Mouse (Mus musculus): ENCODE data around the gene Fam186b. TPM values are rescaled to one million over a fixed set of nuclear protein-coding genes. Genes with fewer than 3 reads are reported as not detected.
"Not testable (repeated sequence)": the region's sequence is repeated elsewhere in the genome, so short reads cannot be mapped to it uniquely, and the experiment has no call there.

Gene Fam186b
- polyA plus RNA-seq, 1 experiment from 2014 or later = 0.74 TPM

DNA sequence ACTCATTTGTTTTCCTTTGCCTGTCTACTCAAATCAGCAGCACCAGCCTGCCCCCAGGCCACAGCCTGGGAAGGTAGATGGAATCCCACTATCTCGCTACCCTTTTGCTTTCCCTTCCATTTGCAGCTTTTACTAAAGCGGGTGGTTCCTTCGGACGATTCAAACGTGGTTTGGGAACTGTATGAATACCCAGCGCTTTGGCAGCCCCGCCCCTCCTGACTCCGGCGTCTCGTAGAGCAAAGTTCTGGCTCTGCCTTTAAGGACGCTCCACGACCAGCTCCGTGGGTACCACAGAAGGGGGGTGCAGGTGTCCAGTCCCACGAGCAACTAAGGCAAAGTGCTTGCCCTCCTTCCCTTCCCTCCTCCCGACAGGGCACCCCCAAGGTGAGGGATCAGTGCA is 44.6 kb downstream of the Fam186b start:
- ATAC-seq (ENCODE audit: low FRiP score, low TSS enrichment); H3K4me1 ChIP-seq (ENCODE audit: control insufficient read depth, insufficient read depth, low read length); H3K27ac ChIP-seq (replicated peaks; ENCODE audit: low read depth, low read length); H3K9me3 ChIP-seq (ENCODE audit: control insufficient read depth, low read length); H3K27me3 ChIP-seq (ENCODE audit: control insufficient read depth, insufficient read depth, low read length): not testable (repeated sequence)
- DNase-seq = peak; percentile 17
- WGBS = under 1% methylated on average over 14 of the region's 15 CpGs
- H3K36me3 ChIP-seq (ENCODE audit: control insufficient read depth, insufficient read depth, low read length) = peaks cover 34% of the 10 kb centered on the region
- H3K9ac ChIP-seq (replicated peaks; ENCODE audit: low read length) = peak overlapping the region; percentile 54
- peak overlapping the region; percentile 56 for H3K4me3 ChIP-seq (replicated peaks; ENCODE audit: low read depth, low read length)
- peak overlapping the region; percentile 75 for H3K4me2 ChIP-seq (ENCODE audit: low read length)

DNA sequence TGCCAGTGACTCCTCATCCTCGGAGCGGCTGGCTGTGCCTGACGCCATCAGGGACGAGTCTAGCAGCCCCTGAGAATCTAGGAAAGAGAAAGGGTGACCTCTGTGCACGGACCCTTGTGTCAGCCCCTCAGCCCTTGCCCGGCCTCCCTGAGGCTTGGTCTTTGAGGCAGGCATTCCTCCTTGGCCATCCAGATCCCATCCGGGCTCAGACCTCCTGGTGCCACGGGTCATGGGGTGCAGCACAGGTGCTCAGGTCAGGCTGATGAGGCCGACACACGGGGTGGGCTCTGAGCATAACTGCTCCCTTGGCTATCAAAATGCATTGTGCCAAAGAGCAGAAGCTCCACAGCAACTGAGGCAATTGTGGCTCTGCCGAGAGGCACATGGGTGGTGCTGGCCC is 45.8 kb downstream of the Fam186b start:
- Histone ChIP-seq H3K27ac (replicated peaks; ENCODE audit: low read depth, low read length) (no peak overlapping the region), H3K9me3 (ENCODE audit: control insufficient read depth, low read length) (no peaks in the 10 kb centered on the region), H3K4me1 (ENCODE audit: control insufficient read depth, insufficient read depth, low read length) (peaks cover 7% of the 10 kb centered on the region), H3K9ac (replicated peaks; ENCODE audit: low read length) (no peak overlapping the region), H3K36me3 (ENCODE audit: control insufficient read depth, insufficient read depth, low read length) (peaks cover 46% of the 10 kb centered on the region), H3K27me3 (ENCODE audit: control insufficient read depth, insufficient read depth, low read length) (no peaks in the 10 kb centered on the region), H3K4me2 (ENCODE audit: low read length) (no peak overlapping the region), H3K4me3 (replicated peaks; ENCODE audit: low read depth, low read length) (no peak overlapping the region)
- DNase-seq (no peak), ATAC-seq (ENCODE audit: low FRiP score, low TSS enrichment) (no peak)
- 92% methylated on average over 10 of the region's 11 CpGs for WGBS

DNA sequence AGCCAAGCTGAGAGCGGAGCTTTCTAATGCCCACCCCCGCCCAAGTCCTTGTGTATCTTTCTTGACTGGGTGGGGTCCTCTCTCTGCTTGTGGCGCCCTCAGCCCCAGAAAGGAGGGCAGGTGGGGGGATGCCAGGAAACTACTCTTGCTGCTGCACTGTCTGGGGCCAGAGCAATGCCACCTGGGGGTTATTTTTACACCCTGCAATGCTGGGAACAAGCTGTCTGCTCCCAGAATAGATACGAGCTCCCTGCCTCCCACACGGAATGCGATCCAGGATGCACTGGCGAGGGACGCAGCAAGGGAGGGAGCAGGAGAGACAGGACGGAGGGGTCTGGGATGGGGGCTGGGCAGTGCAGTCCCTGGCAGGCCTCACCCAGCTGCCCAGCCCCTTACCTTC is 46.7 kb downstream of the Fam186b start:
- Histone ChIP-seq H3K36me3 (ENCODE audit: control insufficient read depth, insufficient read depth, low read length) (peaks cover 56% of the 10 kb centered on the region), H3K4me1 (ENCODE audit: control insufficient read depth, insufficient read depth, low read length) (peaks cover 7% of the 10 kb centered on the region), H3K9me3 (ENCODE audit: control insufficient read depth, low read length) (no peaks in the 10 kb centered on the region), H3K4me3 (replicated peaks; ENCODE audit: low read depth, low read length) (no peak overlapping the region), H3K27me3 (ENCODE audit: control insufficient read depth, insufficient read depth, low read length) (no peaks in the 10 kb centered on the region), H3K9ac (replicated peaks; ENCODE audit: low read length) (no peak overlapping the region), H3K27ac (replicated peaks; ENCODE audit: low read depth, low read length) (no peak overlapping the region), H3K4me2 (ENCODE audit: low read length) (no peak overlapping the region)
- ATAC-seq (ENCODE audit: low FRiP score, low TSS enrichment) = no peak
- 91% methylated on average over 9 of the region's 9 CpGs for WGBS
- DNase-seq = no peak

DNA sequence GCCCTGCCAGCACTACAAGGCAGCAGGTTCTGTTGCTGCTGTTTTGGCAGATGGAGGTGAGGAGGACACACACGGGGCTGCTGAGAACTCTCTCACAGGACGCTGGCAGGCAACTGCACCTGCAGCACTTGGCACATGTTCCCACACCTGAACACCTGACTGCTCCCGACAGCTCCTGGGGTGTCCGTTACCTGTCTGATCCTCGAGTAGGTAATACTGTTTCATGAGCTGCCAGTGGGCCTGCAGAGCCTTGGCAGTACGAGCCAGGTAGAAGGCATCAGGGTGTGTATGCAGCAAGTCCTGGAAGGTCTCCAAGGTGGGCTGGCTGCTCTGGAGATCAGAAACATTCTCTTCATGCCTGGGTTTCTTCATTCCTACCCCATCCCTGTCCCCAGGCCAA is 49.0 kb downstream of the Fam186b start:
- 95% methylated on average over 6 of the region's 6 CpGs for WGBS
- not testable (repeated sequence) for H3K27ac ChIP-seq (replicated peaks; ENCODE audit: low read depth, low read length); H3K4me2 ChIP-seq (ENCODE audit: low read length); H3K9me3 ChIP-seq (ENCODE audit: control insufficient read depth, low read length); H3K4me1 ChIP-seq (ENCODE audit: control insufficient read depth, insufficient read depth, low read length); H3K27me3 ChIP-seq (ENCODE audit: control insufficient read depth, insufficient read depth, low read length); DNase-seq; H3K4me3 ChIP-seq (replicated peaks; ENCODE audit: low read depth, low read length); H3K9ac ChIP-seq (replicated peaks; ENCODE audit: low read length); ATAC-seq (ENCODE audit: low FRiP score, low TSS enrichment)
- peaks cover 76% of the 10 kb centered on the region for H3K36me3 ChIP-seq (ENCODE audit: control insufficient read depth, insufficient read depth, low read length)

DNA sequence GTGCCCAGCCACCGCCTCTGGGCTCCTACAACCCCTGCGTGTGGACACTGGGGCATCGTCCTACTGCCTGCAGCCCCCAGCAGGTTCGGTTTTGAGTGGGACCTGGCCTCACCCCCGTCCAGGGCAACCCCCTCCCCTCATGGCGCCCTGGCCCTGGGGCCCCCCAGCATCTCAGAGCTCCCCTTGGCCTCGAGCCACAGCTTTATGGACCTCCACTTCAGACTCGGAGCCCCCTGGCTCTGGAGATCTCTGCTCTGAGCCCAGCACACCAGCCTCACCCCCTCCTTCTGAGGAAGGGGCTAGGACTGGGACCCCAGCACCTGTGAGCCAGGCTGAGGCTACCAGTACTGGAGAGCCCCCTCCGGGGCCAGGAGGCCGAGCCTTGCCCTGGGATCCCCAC is 53.6 kb downstream of the Fam186b start:
- Histone ChIP-seq H3K9ac (replicated peaks; ENCODE audit: low read length) (no peak overlapping the region), H3K4me1 (ENCODE audit: control insufficient read depth, insufficient read depth, low read length) (no peaks in the 10 kb centered on the region), H3K27ac (replicated peaks; ENCODE audit: low read depth, low read length) (no peak overlapping the region), H3K4me2 (ENCODE audit: low read length) (no peak overlapping the region), H3K4me3 (replicated peaks; ENCODE audit: low read depth, low read length) (no peak overlapping the region), H3K27me3 (ENCODE audit: control insufficient read depth, insufficient read depth, low read length) (no peaks in the 10 kb centered on the region), H3K36me3 (ENCODE audit: control insufficient read depth, insufficient read depth, low read length) (peaks cover 63% of the 10 kb centered on the region), H3K9me3 (ENCODE audit: control insufficient read depth, low read length) (no peaks in the 10 kb centered on the region)
- DNase-seq (no peak), ATAC-seq (ENCODE audit: low FRiP score, low TSS enrichment) (no peak)
- WGBS = 92% methylated on average over 10 of the region's 10 CpGs

DNA sequence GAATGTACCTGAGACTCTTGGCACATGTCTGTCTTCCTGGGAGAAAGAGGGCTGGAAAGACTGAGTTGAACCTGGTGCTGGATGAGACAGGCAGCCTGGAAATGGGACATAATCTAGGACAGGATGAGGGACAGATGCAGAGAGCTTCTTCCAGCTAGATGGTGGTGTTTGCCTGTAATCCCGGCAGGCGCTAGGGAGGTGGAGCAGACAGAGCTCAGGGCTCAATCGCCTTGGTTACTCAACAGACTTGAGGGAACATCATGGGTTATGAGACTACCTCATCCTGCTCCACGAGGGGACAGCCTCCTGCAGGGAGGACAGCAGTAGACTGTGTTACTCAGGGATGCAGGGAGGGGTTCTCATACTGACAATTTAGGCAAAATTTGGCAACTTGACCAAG is 54.4 kb downstream of the Fam186b start:
- Histone ChIP-seq H3K27ac (replicated peaks; ENCODE audit: low read depth, low read length) (no peak overlapping the region), H3K9me3 (ENCODE audit: control insufficient read depth, low read length) (no peaks in the 10 kb centered on the region), H3K36me3 (ENCODE audit: control insufficient read depth, insufficient read depth, low read length) (peaks cover 55% of the 10 kb centered on the region), H3K4me3 (replicated peaks; ENCODE audit: low read depth, low read length) (no peak overlapping the region), H3K9ac (replicated peaks; ENCODE audit: low read length) (no peak overlapping the region), H3K27me3 (ENCODE audit: control insufficient read depth, insufficient read depth, low read length) (no peaks in the 10 kb centered on the region), H3K4me1 (ENCODE audit: control insufficient read depth, insufficient read depth, low read length) (no peaks in the 10 kb centered on the region), H3K4me2 (ENCODE audit: low read length) (no peak overlapping the region)
- 59% methylated on average over 4 of the region's 4 CpGs for WGBS
- DNase-seq (no peak), ATAC-seq (ENCODE audit: low FRiP score, low TSS enrichment) (no peak)

DNA sequence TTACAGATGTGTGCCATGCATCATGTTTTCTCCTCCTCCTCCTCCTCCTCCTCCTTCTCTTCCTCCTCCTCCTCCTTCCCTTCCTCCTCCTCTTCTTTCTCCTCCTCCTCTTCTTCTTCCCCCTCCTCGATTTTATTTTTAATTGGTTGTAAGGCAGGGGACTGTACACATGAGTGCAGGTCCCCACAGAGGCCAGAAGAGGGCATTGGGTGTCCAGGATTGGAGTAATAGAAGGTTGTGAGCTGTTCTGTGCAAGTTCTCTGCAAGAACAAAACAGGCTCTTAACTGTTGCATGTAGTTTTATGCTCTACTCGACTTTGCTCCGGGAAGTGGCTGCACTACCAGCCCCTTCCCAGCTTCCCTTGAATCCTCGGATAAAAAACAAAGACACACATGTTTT is 55.6 kb downstream of the Fam186b start:
- H3K36me3 ChIP-seq (ENCODE audit: control insufficient read depth, insufficient read depth, low read length) = peaks cover 44% of the 10 kb centered on the region
- H3K4me3 ChIP-seq (replicated peaks; ENCODE audit: low read depth, low read length) = no peak overlapping the region
- ATAC-seq (ENCODE audit: low FRiP score, low TSS enrichment) (no peak), DNase-seq (no peak)
- H3K4me1 ChIP-seq (ENCODE audit: control insufficient read depth, insufficient read depth, low read length) = no peaks in the 10 kb centered on the region
- H3K9me3 ChIP-seq (ENCODE audit: control insufficient read depth, low read length) = no peaks in the 10 kb centered on the region
- WGBS = 84% methylated on average over 4 of the region's 4 CpGs
- H3K4me2 ChIP-seq (ENCODE audit: low read length) = no peak overlapping the region
- no peak overlapping the region for H3K9ac ChIP-seq (replicated peaks; ENCODE audit: low read length)
- no peaks in the 10 kb centered on the region for H3K27me3 ChIP-seq (ENCODE audit: control insufficient read depth, insufficient read depth, low read length)
- H3K27ac ChIP-seq (replicated peaks; ENCODE audit: low read depth, low read length) = no peak overlapping the region

DNA sequence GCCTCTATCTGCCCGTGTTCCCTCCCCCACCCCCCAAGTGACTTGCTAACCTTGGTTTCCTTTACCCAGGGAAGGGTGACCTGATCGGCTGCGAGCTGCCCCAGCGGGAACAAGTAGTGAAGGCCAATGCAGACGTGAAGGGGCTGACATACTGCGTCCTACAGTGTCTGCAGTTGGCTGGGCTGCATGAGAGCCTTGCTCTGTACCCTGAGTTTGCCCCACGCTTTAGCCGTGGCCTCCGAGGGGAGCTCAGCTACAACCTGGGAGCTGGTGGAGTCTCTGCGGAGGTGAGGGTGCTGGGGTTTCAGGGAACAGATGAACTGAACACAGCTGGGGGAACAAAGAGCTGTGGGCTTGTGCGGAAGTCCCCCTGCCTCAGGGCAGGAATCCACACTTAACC is 57.7 kb downstream of the Fam186b start:
- Histone ChIP-seq H3K4me1 (ENCODE audit: control insufficient read depth, insufficient read depth, low read length) (no peaks in the 10 kb centered on the region), H3K4me2 (ENCODE audit: low read length) (no peak overlapping the region), H3K27ac (replicated peaks; ENCODE audit: low read depth, low read length) (no peak overlapping the region), H3K9me3 (ENCODE audit: control insufficient read depth, low read length) (no peaks in the 10 kb centered on the region), H3K9ac (replicated peaks; ENCODE audit: low read length) (no peak overlapping the region), H3K27me3 (ENCODE audit: control insufficient read depth, insufficient read depth, low read length) (no peaks in the 10 kb centered on the region), H3K36me3 (ENCODE audit: control insufficient read depth, insufficient read depth, low read length) (peaks cover 23% of the 10 kb centered on the region), H3K4me3 (replicated peaks; ENCODE audit: low read depth, low read length) (no peak overlapping the region)
- no peak for ATAC-seq (ENCODE audit: low FRiP score, low TSS enrichment)
- no peak for DNase-seq
- 66% methylated on average over 11 of the region's 11 CpGs for WGBS

DNA sequence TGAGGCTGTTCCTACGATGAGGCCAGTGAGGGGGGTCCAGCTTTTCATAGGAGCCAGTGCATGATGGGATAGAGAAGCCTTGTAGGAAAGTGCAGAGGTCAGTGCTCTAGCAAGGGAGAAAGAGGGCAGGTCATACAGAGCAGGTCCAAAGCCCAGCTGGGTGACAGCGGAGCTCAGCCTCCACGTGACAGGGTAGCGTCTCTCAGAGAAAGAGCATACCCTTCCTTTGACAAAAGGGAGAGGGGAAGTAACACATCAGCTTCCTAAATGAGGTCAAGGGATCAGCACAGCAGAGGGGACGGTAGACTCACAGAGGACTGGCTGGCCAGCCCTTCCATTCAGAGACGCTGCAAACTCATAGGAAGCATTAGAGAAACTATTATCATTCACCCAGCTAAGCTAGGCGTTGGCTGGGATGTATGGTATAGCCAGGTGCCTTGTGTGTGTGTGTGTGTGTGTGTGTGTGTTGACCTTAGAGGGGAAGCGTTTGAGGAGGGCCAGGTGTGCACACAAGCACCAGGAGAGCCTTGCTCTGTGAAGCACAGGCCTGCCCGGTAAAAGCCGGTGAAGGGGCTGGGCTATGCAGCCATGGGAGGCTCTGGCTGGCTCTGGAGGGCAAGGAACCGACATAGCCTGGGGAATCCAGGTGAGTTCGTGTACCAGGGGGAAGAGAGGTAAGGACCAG is 61.2 kb downstream of the Fam186b start:
- Histone ChIP-seq H3K27ac (replicated peaks; ENCODE audit: low read depth, low read length) (no peak overlapping the region), H3K9me3 (ENCODE audit: control insufficient read depth, low read length) (no peaks in the 10 kb centered on the region), H3K27me3 (ENCODE audit: control insufficient read depth, insufficient read depth, low read length) (peaks cover 3% of the 10 kb centered on the region; the same call in 1 of the 2 replicates), H3K4me1 (ENCODE audit: control insufficient read depth, insufficient read depth, low read length) (no peaks in the 10 kb centered on the region), H3K4me2 (ENCODE audit: low read length) (no peak overlapping the region), H3K4me3 (replicated peaks; ENCODE audit: low read depth, low read length) (no peak overlapping the region), H3K36me3 (ENCODE audit: control insufficient read depth, insufficient read depth, low read length) (no peaks in the 10 kb centered on the region), H3K9ac (replicated peaks; ENCODE audit: low read length) (no peak overlapping the region)
- DNase-seq = no peak
- ATAC-seq (ENCODE audit: low FRiP score, low TSS enrichment) = no peak
- 57% methylated on average over 12 of the region's 12 CpGs for WGBS
